Mouse (Mus musculus) adipocyte (in vitro differentiated cells): ENCODE measurements at regions not wholly inside any gene's neighbourhood (a gene's known extent, or its start where the extent isn't known, plus 50 kb on each side); places are given as distances from the start of the nearest gene placed in this dataset.
"Not testable (repeated sequence)": the region's sequence is repeated elsewhere in the genome, so short reads cannot be mapped to it uniquely, and the experiment has no call there.

Source experiments
- DNase-seq: peaks from one replicate; pipeline ENCODE4 v3.0.0-alpha.2; 2016; ENCODE audit warnings: low spot score

DNA sequence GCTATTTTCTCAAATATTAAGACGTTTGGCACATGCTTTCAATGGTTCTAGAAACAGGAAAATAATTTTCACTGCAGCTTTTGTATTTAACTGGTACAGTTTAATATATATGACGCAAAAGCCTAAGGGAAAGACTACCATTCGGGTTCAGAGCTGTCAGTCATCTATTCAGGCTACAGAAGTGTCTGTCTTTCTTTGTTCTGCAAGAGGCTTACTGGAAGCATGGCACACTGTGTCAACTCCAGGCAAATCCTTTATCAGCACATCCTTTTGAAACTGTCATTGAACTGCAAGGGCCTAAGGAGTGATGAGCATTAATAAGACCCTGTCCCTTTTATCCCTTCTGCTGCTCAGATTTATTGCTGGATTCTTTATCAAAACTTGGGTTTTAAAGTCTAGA, 303.8 kb upstream of the Gm5152 start:
- not testable (repeated sequence) for DNase-seq

DNA sequence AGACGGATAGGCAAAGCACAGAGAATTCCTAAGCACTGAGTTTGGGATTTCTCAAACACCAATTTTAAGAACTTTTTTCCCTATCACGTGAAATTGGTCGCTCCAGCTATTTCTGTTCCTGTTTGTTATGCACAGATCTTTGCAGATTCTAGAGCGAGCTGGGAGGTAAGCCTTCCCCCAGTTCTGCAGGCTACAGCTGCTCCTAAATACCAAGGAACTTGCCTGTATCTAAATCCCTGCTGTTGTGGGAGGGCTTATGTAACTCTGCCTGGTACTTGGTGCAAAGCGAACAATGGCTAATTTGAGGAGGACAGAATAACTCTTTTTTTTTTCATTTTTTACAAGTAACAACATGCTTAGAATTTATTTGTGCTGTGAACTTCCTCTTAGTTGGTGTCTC, 316.0 kb upstream of the Gm5152 start:
- DNase-seq: no peak

DNA sequence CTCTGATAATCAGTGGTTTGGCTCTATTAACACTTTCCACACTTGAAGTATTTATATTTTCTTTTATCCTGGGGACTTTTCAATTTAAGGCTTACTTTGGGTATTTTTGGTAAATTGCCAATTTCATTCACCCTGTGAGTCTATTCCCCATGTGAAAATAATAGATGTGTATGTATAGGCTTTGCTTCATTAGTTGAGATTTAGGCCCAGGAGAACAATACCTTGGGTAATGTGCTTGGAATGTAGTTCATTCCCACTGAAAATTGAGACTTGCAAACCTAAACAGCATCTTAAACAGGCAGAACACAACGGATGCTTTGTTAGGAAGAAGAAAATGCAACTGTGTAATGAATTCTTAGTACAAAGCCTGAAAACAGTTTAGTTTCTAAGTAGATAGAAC, 346.1 kb upstream of the Gm5152 start:
- no peak for DNase-seq

DNA sequence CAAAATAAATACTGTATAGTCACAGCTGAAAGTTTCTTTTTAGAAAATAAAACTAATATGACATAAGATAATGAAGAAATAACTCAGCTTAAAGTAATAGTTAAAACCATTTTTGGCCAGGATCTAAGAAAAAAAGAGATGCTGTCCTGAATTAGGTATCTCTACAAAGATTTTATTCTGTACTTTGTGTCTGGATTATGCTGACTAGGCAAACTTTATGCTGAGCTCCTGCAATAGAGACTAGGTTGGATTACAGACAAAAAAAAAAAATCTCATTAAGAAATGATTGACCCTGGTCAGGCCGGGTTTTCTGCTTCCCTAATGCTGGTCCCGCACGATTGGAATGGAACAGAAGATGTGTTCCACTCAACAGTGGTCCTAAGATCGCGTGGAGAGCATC, 346.8 kb upstream of the Gm8871 start:
- no peak for DNase-seq

DNA sequence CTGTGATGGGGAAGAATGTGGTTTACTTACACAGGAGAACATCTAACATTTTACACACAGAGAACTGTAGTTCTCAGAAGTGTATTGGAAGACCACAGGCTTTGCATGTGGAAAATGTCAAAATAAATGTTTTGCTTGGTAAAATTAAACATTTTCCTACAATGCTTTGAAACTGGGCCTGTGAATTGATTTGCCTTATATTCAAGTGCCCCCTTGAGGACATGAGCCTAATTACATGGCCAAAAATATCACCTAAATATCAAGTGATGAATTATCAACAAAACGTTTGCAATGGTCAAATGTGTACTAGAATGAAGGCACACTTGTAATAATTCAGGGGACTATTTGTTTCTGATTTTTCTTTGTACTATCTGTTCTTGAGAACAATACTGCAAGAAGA, 314.4 kb upstream of the Gm8871 start:
- peak; percentile 22 for DNase-seq

DNA sequence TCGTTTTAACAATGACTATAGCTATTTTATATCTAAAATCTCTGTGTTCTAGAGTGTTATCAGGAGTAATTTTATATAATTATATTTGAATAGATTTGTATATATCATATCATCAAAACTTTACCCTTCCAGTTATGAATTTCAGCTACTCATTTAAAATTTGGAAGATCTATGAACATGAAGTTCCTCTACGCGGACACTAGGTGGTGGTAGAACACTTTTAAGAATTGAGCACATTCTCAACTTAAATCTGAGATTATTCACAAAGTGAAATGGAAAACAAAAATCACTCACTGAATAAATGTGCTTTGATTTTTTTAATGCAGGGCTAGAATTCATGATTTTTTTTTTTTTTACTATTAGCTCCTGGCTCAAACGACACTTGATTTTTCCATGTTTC, 299.5 kb upstream of the Gm8871 start:
- peak; percentile 42 for DNase-seq

DNA sequence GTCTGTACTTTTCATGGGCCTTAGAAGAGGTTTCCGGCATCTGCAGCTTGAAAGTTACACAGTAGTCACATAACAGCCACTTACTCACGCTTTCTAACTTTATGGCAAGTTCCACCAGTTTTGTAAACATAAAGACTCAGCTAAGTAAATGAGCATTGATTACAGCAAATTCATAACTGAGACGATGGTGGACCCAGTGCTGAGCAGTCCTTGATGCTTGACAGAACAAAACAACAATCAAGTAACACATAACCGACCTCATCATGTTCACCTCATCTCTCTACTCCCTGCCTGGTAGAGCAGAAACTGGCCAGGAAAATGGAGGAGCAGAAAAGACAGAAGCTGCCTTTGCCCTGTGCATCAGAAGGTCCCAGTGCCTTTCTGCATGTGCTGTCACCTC, 284.3 kb upstream of the Gm8871 start:
- DNase-seq: no peak

DNA sequence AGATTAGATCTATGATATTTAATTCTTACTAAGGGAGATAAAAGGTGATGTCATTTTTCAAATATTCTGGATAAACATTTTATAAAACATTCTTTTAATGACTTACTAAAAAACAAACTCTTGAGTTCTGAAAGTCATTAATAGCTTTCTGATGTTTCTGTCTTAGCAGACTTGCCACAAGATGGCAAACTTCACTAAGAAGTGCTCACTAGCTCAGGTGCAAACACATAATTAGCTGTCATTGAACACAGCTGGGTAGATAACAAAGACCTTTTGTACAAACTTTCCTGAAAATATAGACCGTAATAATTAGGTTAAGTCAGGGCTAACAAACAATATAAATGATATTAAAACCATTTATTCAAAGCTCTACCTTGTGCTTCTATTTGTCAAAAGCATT, 273.4 kb upstream of the Gm8871 start:
- no peak for DNase-seq

DNA sequence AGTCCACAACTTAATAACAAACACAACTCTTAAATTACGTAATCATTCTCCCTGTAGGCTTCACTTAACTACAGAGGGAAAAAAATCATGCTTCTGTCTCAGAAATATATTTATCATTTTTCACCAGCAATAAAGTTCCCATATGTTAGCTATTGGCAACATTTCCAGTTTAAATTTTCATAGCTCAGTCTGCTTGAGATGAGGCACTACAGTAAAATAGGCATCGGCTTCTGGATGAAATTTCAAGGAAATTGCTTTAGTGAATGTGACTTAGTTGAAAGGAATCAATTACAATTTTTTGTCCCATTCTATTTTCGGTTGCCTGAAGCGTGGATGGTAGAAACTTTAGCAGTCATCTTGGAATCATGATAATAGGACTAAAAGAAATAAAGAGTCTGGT, 262.1 kb upstream of the Gm8871 start:
- DNase-seq: no peak

DNA sequence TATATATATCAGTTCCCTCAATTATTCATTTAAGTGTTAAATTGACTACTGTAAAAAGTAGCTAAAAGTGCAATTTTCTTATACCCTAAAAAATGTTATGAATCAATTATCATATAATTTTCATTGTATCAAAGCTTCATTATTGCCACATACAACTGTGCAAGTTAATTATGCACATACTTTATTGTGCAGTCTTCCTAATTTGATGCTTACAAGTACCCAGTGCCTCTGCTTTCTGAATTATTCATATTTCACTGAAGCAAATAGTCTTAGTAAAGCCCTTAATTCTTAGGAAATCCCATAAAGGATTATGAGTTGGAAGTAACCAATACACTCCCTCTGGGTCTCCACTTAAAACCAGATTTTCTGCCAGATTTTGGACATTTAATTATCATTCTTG, 220.5 kb upstream of the Gm8871 start:
- no peak for DNase-seq

DNA sequence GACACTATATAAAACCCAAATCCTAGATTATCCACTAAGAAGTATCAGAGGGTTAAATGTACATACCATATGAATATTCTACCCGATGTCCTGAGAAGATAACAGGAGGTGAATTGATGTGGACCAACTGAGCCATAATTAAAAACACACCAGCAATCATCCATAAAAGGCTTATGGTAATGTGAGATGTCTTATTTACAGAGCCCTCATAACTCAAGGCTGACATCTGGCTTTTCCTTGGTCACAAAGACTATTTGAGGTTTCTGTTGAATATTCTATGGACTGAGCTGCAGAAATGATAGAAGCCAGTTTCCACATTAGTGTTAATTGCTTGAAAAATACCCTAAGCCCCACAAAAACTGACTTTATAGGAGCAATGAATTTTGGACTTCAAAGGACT, 198.1 kb upstream of the Gm8871 start:
- no peak for DNase-seq

DNA sequence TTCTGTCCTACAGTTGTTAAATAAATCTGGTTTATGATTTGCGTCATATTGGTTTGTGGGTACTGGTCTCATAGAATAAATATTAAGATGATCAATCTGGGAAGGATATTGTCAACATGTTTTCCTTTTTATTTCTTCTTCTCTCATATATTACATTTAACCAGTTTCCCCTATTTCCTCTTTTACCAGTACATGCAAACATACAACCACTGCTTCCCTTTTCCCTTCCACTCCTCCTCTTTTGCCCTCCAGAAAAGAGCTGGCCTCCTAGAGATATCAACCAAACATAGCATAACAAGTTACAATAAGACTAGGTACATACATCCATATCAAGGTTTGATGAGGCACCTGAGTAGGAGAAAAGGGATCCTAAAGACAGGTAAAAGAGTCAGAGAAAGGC, 180.1 kb upstream of the Gm8871 start:
- DNase-seq: no peak
